Mouse (Mus musculus): ENCODE results near the gene Rps5. TPM values are rescaled to one million over a fixed set of nuclear protein-coding genes. Genes with fewer than 3 reads are reported as not detected.
"Not testable (repeated sequence)": the region's sequence is repeated elsewhere in the genome, so short reads cannot be mapped to it uniquely, and the experiment has no call there.

Rps5 gene
- polyA plus RNA-seq (2015; fragmentation: Nextera tagmentation; extraction: Ambion mirVana): 724 and 893 TPM in 2 replicates

GRCm38 (mm10) chr7:12921705-12922465 is at the start of gene Rps5:
Gene Rps5 (plus strand): TSS chr7:12922290.
- H3K4me1 ChIP-seq (replicated peaks): peaks cover 42% of the 10 kb centered on the region
- peak within 1 kb of the TSS; percentile 78 for H3K4me3 ChIP-seq (replicated peaks)
- peak; percentile 97 for DNase-seq
- no peaks in the 10 kb centered on the region for H3K9me3 ChIP-seq (replicated peaks)
- H3K9ac ChIP-seq: peak within 1 kb of the TSS; percentile 85
- H3K36me3 ChIP-seq: peaks cover 42% of the 10 kb centered on the region
- peak within 1 kb of the TSS; percentile 89 for H3K27ac ChIP-seq
- WGBS (ENCODE audit: insufficient replicate concordance): under 1% methylated on average over 55 of the region's 55 CpGs
- H3K27me3 ChIP-seq: peaks cover 2% of the 10 kb centered on the region; the same call in 1 of the 2 replicates
- peak within 1 kb of the TSS; percentile 89 for H3K4me2 ChIP-seq
- peak; percentile 96 for ATAC-seq (ENCODE audit: low read depth)

- Histone ChIP-seq H3K4me2 (no peak overlapping the region), H3K36me3 (no peaks in the 10 kb centered on the region), H3K9me3 (replicated peaks) (0 out of 2 replicates have a peak, but pooled peaks cover 3% of the 10 kb centered on the region), H3K4me3 (replicated peaks) (no peak overlapping the region), H3K9ac (no peak overlapping the region), H3K4me1 (replicated peaks) (no peaks in the 10 kb centered on the region), H3K27me3 (no peaks in the 10 kb centered on the region), H3K27ac (no peak overlapping the region)
- 6% methylated on average over 3 of the region's 3 CpGs for WGBS (ENCODE audit: insufficient replicate concordance)
- no peak for DNase-seq
- ATAC-seq (ENCODE audit: low read depth): no peak
Observed at GRCm38 (mm10) chr7:12874301-12874700, 47.8 kb upstream of the Rps5 start.

GRCm38 (mm10) chr7:12880036-12880435 is 42.1 kb upstream of the Rps5 start:
- DNase-seq: no peak
- Histone ChIP-seq H3K36me3 (no peaks in the 10 kb centered on the region; the same call in 1 of the 2 replicates), H3K4me1 (replicated peaks) (peaks cover 20% of the 10 kb centered on the region), H3K27ac (no peak overlapping the region), H3K27me3 (no peaks in the 10 kb centered on the region), H3K9ac (no peak overlapping the region), H3K9me3 (replicated peaks) (no peaks in the 10 kb centered on the region), H3K4me3 (replicated peaks) (no peak overlapping the region), H3K4me2 (no peak overlapping the region)
- ATAC-seq (ENCODE audit: low read depth): no peak

- peak overlapping the region; percentile 79; the same call in 1 of the 2 replicates for H3K9ac ChIP-seq
- peak overlapping the region; percentile 75 for H3K4me3 ChIP-seq (replicated peaks)
- H3K36me3 ChIP-seq; H3K9me3 ChIP-seq (replicated peaks); H3K27me3 ChIP-seq; H3K27ac ChIP-seq; ATAC-seq (ENCODE audit: low read depth); DNase-seq: not testable (repeated sequence)
- peak overlapping the region; percentile 88 for H3K4me2 ChIP-seq
- H3K4me1 ChIP-seq (replicated peaks): peaks cover 20% of the 10 kb centered on the region
- 39% methylated on average over 8 of the region's 8 CpGs for WGBS (ENCODE audit: insufficient replicate concordance)
Observed at GRCm38 (mm10) chr7:12880497-12880896, 41.6 kb upstream of the Rps5 start.

- peak within 1 kb of the TSS; percentile 88 for H3K4me2 ChIP-seq
- peaks cover 8% of the 10 kb centered on the region; the same call in 1 of the 2 replicates for H3K36me3 ChIP-seq
- no peaks in the 10 kb centered on the region for H3K9me3 ChIP-seq (replicated peaks)
- no peaks in the 10 kb centered on the region for H3K27me3 ChIP-seq
- 1% methylated on average over 35 of the region's 35 CpGs for WGBS (ENCODE audit: insufficient replicate concordance)
- ATAC-seq (ENCODE audit: low read depth) (peak; percentile 100), DNase-seq (peak; percentile 88)
- peak within 1 kb of the TSS; percentile 43 for H3K27ac ChIP-seq
- H3K4me3 ChIP-seq (replicated peaks): peak within 1 kb of the TSS; percentile 75
- H3K9ac ChIP-seq: peak within 1 kb of the TSS; percentile 79
- peaks cover 20% of the 10 kb centered on the region for H3K4me1 ChIP-seq (replicated peaks)
Observed at GRCm38 (mm10) chr7:12880911-12881660, 41.0 kb upstream of the Rps5 start, which contains the start of gene Zfp128. Gene Zfp128 (plus strand): TSS chr7:12881177.

GRCm38 (mm10) chr7:12886563-12887266 is 35.4 kb upstream of the Rps5 start:
- Histone ChIP-seq H3K27ac (no peak overlapping the region), H3K36me3 (peaks cover 47% of the 10 kb centered on the region), H3K4me1 (replicated peaks) (peaks cover 8% of the 10 kb centered on the region), H3K4me3 (replicated peaks) (no peak overlapping the region), H3K9me3 (replicated peaks) (no peaks in the 10 kb centered on the region), H3K4me2 (no peak overlapping the region), H3K9ac (no peak overlapping the region), H3K27me3 (no peaks in the 10 kb centered on the region)
- ATAC-seq (ENCODE audit: low read depth) (no peak), DNase-seq (no peak)
- 77% methylated on average over 12 of the region's 12 CpGs for WGBS (ENCODE audit: insufficient replicate concordance)

GRCm38 (mm10) chr7:12887585-12887984 is 34.5 kb upstream of the Rps5 start:
- no peak; the same call in 1 of the 2 replicates for ATAC-seq (ENCODE audit: low read depth)
- no peak overlapping the region for H3K4me3 ChIP-seq (replicated peaks)
- no peaks in the 10 kb centered on the region for H3K9me3 ChIP-seq (replicated peaks)
- H3K9ac ChIP-seq: no peak overlapping the region
- no peaks in the 10 kb centered on the region for H3K4me1 ChIP-seq (replicated peaks)
- H3K27me3 ChIP-seq: no peaks in the 10 kb centered on the region
- H3K27ac ChIP-seq: no peak overlapping the region
- no peak overlapping the region for H3K4me2 ChIP-seq
- WGBS (ENCODE audit: insufficient replicate concordance): 68% methylated on average over 5 of the region's 5 CpGs
- H3K36me3 ChIP-seq: peaks cover 48% of the 10 kb centered on the region
- no peak for DNase-seq

GRCm38 (mm10) chr7:12890928-12891327 is 31.2 kb upstream of the Rps5 start:
- Histone ChIP-seq H3K9me3 (replicated peaks) (no peaks in the 10 kb centered on the region), H3K4me1 (replicated peaks) (no peaks in the 10 kb centered on the region), H3K4me3 (replicated peaks) (no peak overlapping the region), H3K4me2 (no peak overlapping the region), H3K36me3 (peaks cover 42% of the 10 kb centered on the region), H3K27ac (no peak overlapping the region), H3K9ac (no peak overlapping the region), H3K27me3 (no peaks in the 10 kb centered on the region)
- 82% methylated on average over 14 of the region's 14 CpGs for whole genome bisulfite sequencing (ENCODE audit: insufficient replicate concordance)
- DNase-seq (no peak), ATAC-seq (ENCODE audit: low read depth) (no peak)

GRCm38 (mm10) chr7:12891334-12891733 is 30.8 kb upstream of the Rps5 start:
- DNase-seq (no peak), ATAC-seq (ENCODE audit: low read depth) (no peak)
- 33% methylated on average over 1 of the region's 1 CpGs for WGBS (ENCODE audit: insufficient replicate concordance)
- no peak overlapping the region for H3K4me2 ChIP-seq
- no peaks in the 10 kb centered on the region for H3K9me3 ChIP-seq (replicated peaks)
- no peak overlapping the region for H3K4me3 ChIP-seq (replicated peaks)
- H3K4me1 ChIP-seq (replicated peaks): no peaks in the 10 kb centered on the region
- H3K27me3 ChIP-seq: no peaks in the 10 kb centered on the region
- no peak overlapping the region for H3K27ac ChIP-seq
- no peak overlapping the region for H3K9ac ChIP-seq
- H3K36me3 ChIP-seq: peaks cover 38% of the 10 kb centered on the region

GRCm38 (mm10) chr7:12897655-12898410 is 24.3 kb upstream of the Rps5 start, which contains the start of gene Zscan22:
Gene Zscan22 (plus strand): TSS chr7:12897815.
- Histone ChIP-seq H3K27ac (peak within 1 kb of the TSS; percentile 45), H3K27me3 (no peaks in the 10 kb centered on the region), H3K4me2 (peak within 1 kb of the TSS; percentile 64), H3K9ac (peak within 1 kb of the TSS; percentile 73), H3K9me3 (replicated peaks) (no peaks in the 10 kb centered on the region), H3K4me1 (replicated peaks) (peaks cover 17% of the 10 kb centered on the region), H3K4me3 (replicated peaks) (peak within 1 kb of the TSS; percentile 71), H3K36me3 (0 out of 2 replicates have a peak, but pooled peaks cover 3% of the 10 kb centered on the region)
- DNase-seq (peak; percentile 79), ATAC-seq (ENCODE audit: low read depth) (peak; percentile 99)
- 3% methylated on average over 36 of the region's 36 CpGs for WGBS (ENCODE audit: insufficient replicate concordance)
